Mouse (Mus musculus) hindbrain, postnatal 0 days (tissue): Measurements from ENCODE around the gene Clec10a. TPM values are rescaled to one million over a fixed set of nuclear protein-coding genes. Genes with fewer than 3 reads are reported as not detected.

ENCODE experiments used
- ATAC-seq: fragments of 200-750 bp; cut with Nextera tagmentation; 2 replicates; pipeline ENCODE4 v1.8.0; 2017; ENCODE audit warnings: mild to moderate bottlenecking, moderate TSS enrichment, moderate library complexity
- DNase-seq: peaks from one replicate; pipeline ENCODE4 v3.0.0-alpha.2; 2015; ENCODE audit warnings: low spot score
- H3K27ac ChIP-seq: fragments of 300-500 bp; sonication (generic); 2 replicates; pipeline ENCODE4 v1.5.1; 2014; ENCODE audit warnings: mild to moderate bottlenecking
- H3K27me3 ChIP-seq: fragments of 300-500 bp; sonication (generic); 2 replicates; pipeline ENCODE4 v1.6.1; 2014; ENCODE audit warnings: low read length, mixed read lengths; ENCODE audit not compliant: insufficient read depth
- H3K36me3 ChIP-seq: fragments of 300-500 bp; sonication (generic); 2 replicates; pipeline ENCODE4 v1.6.1; 2014; ENCODE audit warnings: low read length, mixed read lengths; ENCODE audit not compliant: insufficient read depth
- H3K4me1 ChIP-seq: fragments of 300-500 bp; sonication (generic); 2 replicates; pipeline ENCODE4 v1.6.1; 2014; ENCODE audit warnings: antibody characterized with exemption, low read length, mixed read lengths; ENCODE audit not compliant: insufficient read depth
- H3K4me2 ChIP-seq: fragments of 300-500 bp; sonication (generic); 2 replicates; pipeline ENCODE4 v1.6.1; 2014; ENCODE audit warnings: low read depth, mild to moderate bottlenecking, low read length, moderate library complexity, mixed read lengths
- H3K4me3 ChIP-seq: fragments of 300-500 bp; sonication (generic); 2 replicates; pipeline ENCODE4 v1.5.1; 2014; ENCODE audit warnings: low read length
- H3K9ac ChIP-seq: fragments of 300-500 bp; sonication (generic); replicated peaks from 2 replicates; pipeline ENCODE4 v1.6.1; 2014; ENCODE audit warnings: mild to moderate bottlenecking, low read length, moderate library complexity, mixed read lengths
- H3K9me3 ChIP-seq: fragments of 300-500 bp; sonication (generic); 2 replicates; pipeline ENCODE4 v1.6.1; 2016; ENCODE audit warnings: low read length, mixed read lengths
- CTCF ChIP-seq: IDR thresholded peaks from 2 replicates; pipeline ENCODE4 v1.5.1; 2016; ENCODE audit warnings: antibody characterized with exemption, control low read depth, low read depth
- WGBS: fragments of 180-500 bp; shearing (Covaris S2); extraction: QIAGEN DNeasy Blood & Tissue Kit; methylation state at CpG from one replicate; pipeline ENCODE4 v1.1.7; 2014; 5-methylcytosine and 5-hydroxymethylcytosine counted together
- polyA plus RNA-seq: library from polyadenylated mRNA; unstranded; fragments of >200 nt; fragmentation: Nextera tagmentation; extraction: Ambion mirVana; gene quantifications from 2 replicates; pipeline ENCODE4 v1.2.1, GENCODE M21; 2015
- total RNA-seq: library from RNA; depleted of rRNA; stranded (reverse); fragments of >200 nt; gene quantifications from 2 replicates; pipeline ENCODE4 v1.2.3, GENCODE M21; 2014

Gene Clec10a
- total and polyA plus RNA-seq, 2 experiments from 2014 or later: 1.3 to 1.7 TPM

DNA sequence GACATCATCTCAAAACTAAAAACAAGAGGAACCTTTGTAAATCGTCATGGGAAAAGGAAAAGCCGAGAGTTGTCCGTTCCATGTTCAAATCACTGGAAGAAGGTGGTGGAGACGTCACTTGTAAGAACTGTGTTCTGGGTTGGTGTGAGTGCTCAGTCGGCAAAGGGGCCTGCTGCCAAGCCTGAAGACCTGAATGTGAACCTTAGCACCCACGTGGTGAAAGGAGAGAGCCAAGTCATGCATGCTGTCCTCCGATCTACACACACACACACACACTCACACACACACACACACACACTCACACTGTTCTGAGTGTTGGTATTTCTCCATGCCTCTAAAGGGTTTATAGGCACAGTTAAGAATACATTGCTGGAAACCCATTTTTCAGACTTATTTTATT is 15.2 kb downstream of the Clec10a start:
- no peak for DNase-seq
- H3K4me3 ChIP-seq: no peak overlapping the region
- H3K9me3 ChIP-seq: no peaks in the 10 kb centered on the region
- H3K27ac ChIP-seq: no peak overlapping the region
- no peaks in the 10 kb centered on the region for H3K4me1 ChIP-seq
- no peak for ATAC-seq
- H3K4me2 ChIP-seq: no peak overlapping the region
- no peak for TF ChIP-seq CTCF
- H3K27me3 ChIP-seq: no peaks in the 10 kb centered on the region
- 73% methylated on average over 7 of the region's 7 CpGs for WGBS
- H3K9ac ChIP-seq: no peak overlapping the region
- no peaks in the 10 kb centered on the region for H3K36me3 ChIP-seq

DNA sequence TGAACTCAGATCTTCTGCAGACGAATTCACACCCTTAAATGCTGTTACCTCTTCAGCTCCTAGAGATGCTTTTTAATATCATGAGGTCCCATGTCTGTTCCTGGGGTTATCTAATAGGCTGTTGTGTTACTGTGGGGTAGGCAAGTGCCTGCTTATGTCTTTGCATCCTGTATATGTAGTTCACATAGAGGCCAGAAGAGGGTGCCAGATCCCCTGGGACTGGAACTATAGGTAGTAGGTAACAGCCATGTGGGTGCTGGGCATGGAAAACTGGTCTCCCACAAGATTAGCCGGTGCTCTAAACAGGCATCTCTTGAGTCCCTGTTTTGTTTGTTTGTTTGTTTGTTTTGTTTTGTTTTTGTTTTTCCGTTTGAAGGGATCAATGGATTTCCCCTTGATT is 15.8 kb downstream of the Clec10a start:
- 57% methylated on average over 3 of the region's 3 CpGs for WGBS

DNA sequence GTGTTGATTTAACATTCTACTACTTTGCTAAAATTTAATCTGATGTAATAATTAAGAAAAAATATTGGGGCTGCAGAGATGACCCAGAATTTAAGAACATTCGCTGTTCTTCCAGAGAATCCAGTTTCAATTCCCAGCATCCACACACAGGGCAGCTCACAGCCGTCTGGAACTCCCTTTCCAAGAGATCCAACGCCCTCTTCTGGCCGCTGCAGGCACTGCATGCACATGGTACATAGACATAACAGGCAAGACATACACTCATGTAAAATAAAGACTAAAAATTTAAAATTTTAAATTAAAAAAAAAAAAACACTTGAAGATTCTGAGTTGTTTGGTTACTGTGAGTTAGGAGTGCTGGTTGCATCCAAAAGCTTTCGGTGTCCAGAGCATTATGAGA is 16.3 kb downstream of the Clec10a start:
- H3K4me2 ChIP-seq: no peak overlapping the region
- no peak overlapping the region for H3K4me3 ChIP-seq
- no peak overlapping the region for H3K9ac ChIP-seq
- no peaks in the 10 kb centered on the region for H3K36me3 ChIP-seq
- no peak overlapping the region for H3K27ac ChIP-seq
- no peaks in the 10 kb centered on the region for H3K27me3 ChIP-seq
- no peaks in the 10 kb centered on the region for H3K9me3 ChIP-seq
- ATAC-seq: no peak
- TF ChIP-seq CTCF: peak; percentile 22; the same call in 1 of the 2 replicates
- DNase-seq: no peak
- 53% methylated on average over 5 of the region's 5 CpGs for WGBS
- no peaks in the 10 kb centered on the region for H3K4me1 ChIP-seq

More for the DNA sequence above, 15.8 kb downstream of the Clec10a start:
- Histone ChIP-seq H3K27ac (no peak overlapping the region), H3K9ac (no peak overlapping the region), H3K36me3 (no peaks in the 10 kb centered on the region), H3K9me3 (no peaks in the 10 kb centered on the region), H3K4me1 (no peaks in the 10 kb centered on the region), H3K4me3 (no peak overlapping the region), H3K27me3 (no peaks in the 10 kb centered on the region), H3K4me2 (no peak overlapping the region)
- peak; percentile 47 for TF ChIP-seq CTCF
- DNase-seq (no peak), ATAC-seq (no peak)

GRCm38 (mm10) chr11:70174491-70174890 is 18.5 kb downstream of the Clec10a start:
- Histone ChIP-seq H3K9ac (no peak overlapping the region), H3K4me2 (no peak overlapping the region), H3K27me3 (no peaks in the 10 kb centered on the region), H3K4me1 (no peaks in the 10 kb centered on the region), H3K36me3 (no peaks in the 10 kb centered on the region), H3K27ac (no peak overlapping the region), H3K9me3 (no peaks in the 10 kb centered on the region), H3K4me3 (no peak overlapping the region)
- DNase-seq (no peak), ATAC-seq (no peak)
- TF ChIP-seq CTCF: no peak
- WGBS: 80% methylated on average over 4 of the region's 4 CpGs

DNA sequence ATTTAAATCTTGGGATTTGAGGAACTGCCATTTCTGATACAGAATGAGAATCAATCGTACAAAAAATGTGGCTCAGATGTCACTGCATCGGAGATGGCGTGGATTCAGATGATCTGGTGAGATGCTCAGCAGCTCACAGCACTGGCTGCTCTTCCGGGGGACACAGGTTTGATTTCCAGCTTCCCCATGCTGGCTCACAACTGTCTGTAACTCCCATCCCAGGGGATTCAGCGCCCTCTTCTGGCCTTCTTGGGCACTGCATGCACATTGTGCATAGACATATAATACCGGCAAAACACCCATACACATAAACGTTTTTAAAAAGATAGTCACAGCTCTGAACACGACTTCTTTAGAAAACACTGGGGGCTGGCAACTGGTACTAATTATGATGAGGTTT is 21.6 kb downstream of the Clec10a start:
- no peak for DNase-seq
- peak; percentile 42 for TF ChIP-seq CTCF

DNA sequence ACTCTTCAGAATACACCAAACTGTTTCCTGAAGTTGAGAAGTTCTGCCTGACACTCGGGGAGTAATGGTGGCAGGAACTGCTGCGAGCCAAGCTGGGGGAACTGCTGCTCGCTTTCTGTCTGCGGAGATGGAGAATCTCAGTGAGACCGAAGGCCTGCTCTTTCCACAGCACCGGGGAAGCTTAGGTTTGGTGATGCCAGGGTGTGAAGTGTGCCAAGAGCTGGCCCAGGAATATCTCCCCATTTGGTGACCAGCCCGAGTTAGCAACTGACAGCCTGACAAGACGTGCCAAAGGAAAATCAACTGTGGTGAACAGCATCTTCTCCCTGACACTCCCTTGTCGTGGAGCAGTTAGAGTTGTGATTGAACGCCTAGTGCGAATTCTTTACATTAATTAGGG is 22.3 kb downstream of the Clec10a start:
- no peak for DNase-seq
- no peaks in the 10 kb centered on the region for H3K4me1 ChIP-seq
- WGBS: 86% methylated on average over 11 of the region's 11 CpGs
- no peaks in the 10 kb centered on the region for H3K27me3 ChIP-seq
- no peaks in the 10 kb centered on the region for H3K36me3 ChIP-seq
- H3K4me2 ChIP-seq: no peak overlapping the region
- no peak overlapping the region for H3K4me3 ChIP-seq
- TF ChIP-seq CTCF: no peak
- ATAC-seq: no peak
- no peak overlapping the region for H3K27ac ChIP-seq
- no peak overlapping the region for H3K9ac ChIP-seq
- no peaks in the 10 kb centered on the region for H3K9me3 ChIP-seq

More for the DNA sequence above, 21.6 kb downstream of the Clec10a start:
- no peak overlapping the region for H3K27ac ChIP-seq
- H3K4me3 ChIP-seq: no peak overlapping the region
- ATAC-seq: no peak
- no peaks in the 10 kb centered on the region for H3K4me1 ChIP-seq
- no peak overlapping the region for H3K9ac ChIP-seq
- H3K9me3 ChIP-seq: no peaks in the 10 kb centered on the region
- no peaks in the 10 kb centered on the region for H3K36me3 ChIP-seq
- no peak overlapping the region for H3K4me2 ChIP-seq
- 74% methylated on average over 8 of the region's 8 CpGs for WGBS
- H3K27me3 ChIP-seq: no peaks in the 10 kb centered on the region

GRCm38 (mm10) chr11:70178756-70179155 is 22.8 kb downstream of the Clec10a start:
- Histone ChIP-seq H3K4me2 (no peak overlapping the region), H3K4me1 (no peaks in the 10 kb centered on the region), H3K27me3 (no peaks in the 10 kb centered on the region), H3K9me3 (no peaks in the 10 kb centered on the region), H3K36me3 (no peaks in the 10 kb centered on the region), H3K9ac (no peak overlapping the region), H3K4me3 (no peak overlapping the region), H3K27ac (no peak overlapping the region)
- no peak for TF ChIP-seq CTCF
- DNase-seq (no peak), ATAC-seq (no peak)
- WGBS: 81% methylated on average over 11 of the region's 11 CpGs
